Mouse (Mus musculus) forebrain, embryonic 15.5 days (tissue): ENCODE results near the gene Ptbp1. TPM values are rescaled to one million over a fixed set of nuclear protein-coding genes. Genes with fewer than 3 reads are reported as not detected.

Experiments
- ATAC-seq: fragments of 200-750 bp; cut with Nextera tagmentation; replicated peaks from 2 replicates; pipeline ENCODE4 v1.8.0; 2017; ENCODE audit warnings: mild to moderate bottlenecking, moderate TSS enrichment, moderate library complexity
- H3K27ac ChIP-seq: fragments of 300-500 bp; sonication (generic); replicated peaks from 2 replicates; pipeline ENCODE4 v1.5.1; 2015; ENCODE audit warnings: mild to moderate bottlenecking, inconsistent platforms
- H3K27me3 ChIP-seq: fragments of 300-500 bp; sonication (generic); 2 replicates; pipeline ENCODE4 v1.6.1; 2015; ENCODE audit warnings: inconsistent platforms
- H3K36me3 ChIP-seq: fragments of 300-500 bp; sonication (generic); 2 replicates; pipeline ENCODE4 v1.6.1; 2015; ENCODE audit warnings: mild to moderate bottlenecking, inconsistent platforms
- H3K4me1 ChIP-seq: fragments of 300-500 bp; sonication (generic); 2 replicates; pipeline ENCODE4 v1.6.1; 2015; ENCODE audit warnings: inconsistent platforms
- H3K4me2 ChIP-seq: fragments of 300-500 bp; sonication (generic); replicated peaks from 2 replicates; pipeline ENCODE4 v1.6.1; 2015; ENCODE audit warnings: mild to moderate bottlenecking, inconsistent platforms
- H3K4me3 ChIP-seq: fragments of 300-500 bp; sonication (generic); 2 replicates; pipeline ENCODE4 v1.5.1; 2015; ENCODE audit warnings: mild to moderate bottlenecking, inconsistent platforms
- H3K9ac ChIP-seq: fragments of 300-500 bp; sonication (generic); replicated peaks from 2 replicates; pipeline ENCODE4 v1.6.1; 2015; ENCODE audit warnings: mild to moderate bottlenecking, inconsistent platforms
- H3K9me3 ChIP-seq: fragments of 300-500 bp; sonication (generic); 2 replicates; pipeline ENCODE4 v1.6.1; 2016; ENCODE audit warnings: inconsistent platforms
- WGBS: fragments of 180-500 bp; shearing (Covaris S2); methylation state at CpG from one replicate; pipeline ENCODE4 v1.1.7; 2015; ENCODE audit warnings: mixed read lengths; 5-methylcytosine and 5-hydroxymethylcytosine counted together
- polyA plus RNA-seq: library from polyadenylated mRNA; unstranded; fragments of >200 nt; fragmentation: Nextera tagmentation; extraction: Ambion mirVana; gene quantifications from 2 replicates; pipeline ENCODE4 v1.2.1, GENCODE M21; 2015

Gene Ptbp1
- 108 and 120 TPM in 2 replicates for polyA plus RNA-seq

DNA sequence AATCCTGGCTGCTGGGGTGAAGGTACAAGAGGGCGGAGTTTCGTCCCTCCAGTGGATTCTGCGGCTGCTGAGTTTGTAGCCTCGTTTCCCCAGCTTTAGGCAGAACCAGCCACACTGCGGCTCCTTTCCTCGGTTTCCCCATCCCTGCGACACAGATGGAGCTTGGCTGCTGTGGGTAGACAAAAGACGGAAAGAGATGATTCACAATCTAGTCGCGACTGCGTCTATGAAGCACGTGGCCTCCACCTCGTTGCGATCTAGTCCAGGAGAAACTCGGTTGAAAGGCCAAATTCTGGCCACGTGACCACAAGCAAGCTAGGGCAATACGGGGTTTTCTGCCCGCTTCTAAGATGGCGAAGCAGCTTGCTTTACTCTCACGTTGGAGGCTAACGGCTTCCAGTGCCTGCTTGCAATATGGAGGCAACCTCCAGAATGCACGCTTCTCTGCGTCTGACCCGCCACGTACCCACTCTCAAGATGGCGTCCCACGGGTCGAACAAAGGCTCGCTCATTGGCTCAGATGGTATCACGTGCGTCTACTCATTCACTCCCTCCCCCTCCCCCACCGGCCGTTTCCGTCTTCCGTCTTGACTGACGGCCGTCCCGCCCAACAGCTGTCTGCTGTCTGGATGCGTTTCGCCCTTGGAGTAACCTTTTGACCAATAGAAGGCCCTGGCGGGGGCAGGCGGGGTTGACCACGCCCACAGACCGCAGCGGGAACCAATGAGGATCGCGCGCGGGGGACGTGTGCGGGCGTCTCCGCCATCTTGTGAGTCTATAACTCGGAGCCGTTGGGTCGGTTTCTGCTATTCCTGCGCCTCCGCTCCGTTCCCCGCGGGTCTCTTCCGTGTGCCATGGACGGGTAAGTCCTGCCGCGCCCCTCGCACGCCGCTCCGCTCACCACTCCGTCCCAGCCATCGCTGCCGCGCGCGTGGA lies at the start of gene Ptbp1:
Gene Ptbp1 (plus strand): TSS at position 568 of the 936 bp plus-strand sequence.
- Histone ChIP-seq H3K36me3 (peaks cover 5% of the 10 kb centered on the region), H3K27me3 (no peaks in the 10 kb centered on the region), H3K9me3 (no peaks in the 10 kb centered on the region), H3K4me2 (peak within 1 kb of the TSS; percentile 91), H3K9ac (peak within 1 kb of the TSS; percentile 98), H3K27ac (peak within 1 kb of the TSS; percentile 100), H3K4me1 (peaks cover 68% of the 10 kb centered on the region), H3K4me3 (peak within 1 kb of the TSS; percentile 99)
- ATAC-seq, result peak; percentile 94
- WGBS, result under 1% methylated on average over 75 of the region's 75 CpGs

DNA sequence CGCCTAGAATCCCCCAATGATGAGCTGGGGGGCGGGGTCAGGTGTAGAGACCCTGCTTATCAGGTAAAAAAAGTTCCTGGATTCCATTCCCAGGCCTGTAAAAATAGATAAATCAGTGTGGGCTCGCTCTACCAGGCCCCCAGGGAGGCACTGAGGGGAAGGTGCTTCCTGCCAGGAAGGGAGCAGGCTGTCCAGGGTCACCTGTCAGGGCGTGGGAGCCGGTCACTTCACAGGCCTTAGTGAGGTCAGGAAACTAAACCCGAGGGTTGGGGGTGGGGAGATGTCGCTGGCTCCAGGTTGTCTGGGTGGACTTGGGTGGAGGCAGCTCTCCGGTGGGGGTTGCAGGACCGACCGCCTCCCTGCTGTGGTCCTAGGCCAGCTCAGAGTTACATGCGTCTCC lies 48.6 kb upstream of the Ptbp1 start:
- Histone ChIP-seq H3K27me3 (no peaks in the 10 kb centered on the region), H3K36me3 (peaks cover 38% of the 10 kb centered on the region), H3K4me1 (peaks cover 55% of the 10 kb centered on the region), H3K9me3 (no peaks in the 10 kb centered on the region), H3K4me2 (no peak overlapping the region), H3K9ac (no peak overlapping the region), H3K4me3 (no peak overlapping the region), H3K27ac (0 out of 2 replicates have a peak overlapping the region, but pooled peaks have one; percentile 4)
- WGBS, result 81% methylated on average over 11 of the region's 11 CpGs
- no peak for ATAC-seq

DNA sequence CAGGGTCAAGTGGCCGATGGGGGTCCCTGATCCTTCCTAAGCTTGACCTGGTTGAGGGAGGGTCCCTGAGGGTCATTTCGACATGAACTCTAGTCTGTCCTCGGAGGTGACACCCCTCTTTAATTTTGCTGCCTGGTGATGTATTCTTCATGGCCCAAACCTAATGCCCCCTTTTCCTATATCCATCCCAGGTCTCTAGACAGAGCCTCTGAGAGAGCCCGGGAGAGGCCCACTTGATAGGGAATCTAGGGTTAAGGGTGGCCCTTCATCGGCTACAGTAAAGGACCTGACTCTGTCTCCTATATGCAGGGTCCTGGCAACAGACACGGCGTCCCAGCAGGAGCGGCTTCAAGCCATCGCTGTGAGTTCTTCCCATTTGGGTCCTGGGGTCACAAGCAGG lies 47.9 kb upstream of the Ptbp1 start:
- H3K9ac ChIP-seq, result no peak overlapping the region
- H3K9me3 ChIP-seq, result no peaks in the 10 kb centered on the region
- ATAC-seq, result no peak
- H3K4me3 ChIP-seq, result no peak overlapping the region
- H3K27ac ChIP-seq, result 0 out of 2 replicates have a peak overlapping the region, but pooled peaks have one; percentile 4
- no peak overlapping the region for H3K4me2 ChIP-seq
- peaks cover 45% of the 10 kb centered on the region for H3K36me3 ChIP-seq
- no peaks in the 10 kb centered on the region for H3K27me3 ChIP-seq
- 92% methylated on average over 9 of the region's 9 CpGs for WGBS
- H3K4me1 ChIP-seq, result peaks cover 49% of the 10 kb centered on the region

DNA sequence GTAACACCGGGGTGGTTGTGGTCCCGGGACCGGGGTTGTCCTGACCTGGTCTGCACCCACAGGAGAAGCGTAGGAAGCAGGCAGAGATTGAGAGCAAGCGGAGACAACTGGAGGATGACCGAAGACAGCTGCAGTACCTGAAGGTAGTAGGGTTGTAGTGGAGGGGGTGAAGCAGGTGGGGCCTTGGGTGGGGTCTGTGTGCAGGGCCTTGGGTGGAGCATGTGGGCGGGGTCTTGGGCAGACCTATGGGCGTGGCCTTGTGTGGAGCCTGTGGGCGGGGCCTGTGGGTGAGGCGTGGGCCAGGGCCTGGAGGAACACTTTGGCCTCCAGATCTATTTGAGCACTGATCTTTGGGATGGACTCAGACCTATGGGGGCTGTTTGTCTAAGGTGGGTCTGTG lies 47.3 kb upstream of the Ptbp1 start:
- H3K4me1 ChIP-seq, result peaks cover 43% of the 10 kb centered on the region
- no peak for ATAC-seq
- H3K9ac ChIP-seq, result no peak overlapping the region
- H3K9me3 ChIP-seq, result no peaks in the 10 kb centered on the region
- H3K27me3 ChIP-seq, result no peaks in the 10 kb centered on the region
- no peak overlapping the region for H3K4me2 ChIP-seq
- H3K36me3 ChIP-seq, result peaks cover 49% of the 10 kb centered on the region
- H3K27ac ChIP-seq, result no peak overlapping the region
- WGBS, result 88% methylated on average over 10 of the region's 10 CpGs
- H3K4me3 ChIP-seq, result no peak overlapping the region

DNA sequence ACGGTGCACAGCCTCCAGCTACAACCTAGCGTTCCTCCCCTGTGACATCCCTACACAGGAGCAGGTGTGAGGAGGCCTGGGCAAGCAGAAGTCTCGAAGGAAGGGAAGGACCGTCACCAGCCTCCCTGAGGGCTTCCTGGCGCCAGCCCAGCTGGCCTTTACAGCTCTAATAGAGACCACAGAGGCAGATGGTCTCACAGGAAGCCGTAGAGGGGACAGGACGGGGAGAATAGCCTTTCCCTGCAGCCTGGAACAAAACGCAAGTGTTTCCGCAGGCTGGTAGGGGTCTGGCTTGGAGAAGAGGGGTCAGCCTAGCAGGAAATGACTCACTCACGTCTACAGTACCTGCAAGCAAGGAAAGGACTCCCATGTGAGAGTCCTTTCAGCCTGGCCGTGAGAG lies 46.4 kb upstream of the Ptbp1 start:
- Histone ChIP-seq H3K27me3 (no peaks in the 10 kb centered on the region), H3K4me1 (peaks cover 34% of the 10 kb centered on the region), H3K27ac (no peak overlapping the region; the same call in 1 of the 2 replicates), H3K9me3 (no peaks in the 10 kb centered on the region), H3K9ac (no peak overlapping the region), H3K36me3 (peaks cover 53% of the 10 kb centered on the region), H3K4me2 (no peak overlapping the region), H3K4me3 (no peak overlapping the region)
- no peak for ATAC-seq
- WGBS, result 66% methylated on average over 11 of the region's 11 CpGs

DNA sequence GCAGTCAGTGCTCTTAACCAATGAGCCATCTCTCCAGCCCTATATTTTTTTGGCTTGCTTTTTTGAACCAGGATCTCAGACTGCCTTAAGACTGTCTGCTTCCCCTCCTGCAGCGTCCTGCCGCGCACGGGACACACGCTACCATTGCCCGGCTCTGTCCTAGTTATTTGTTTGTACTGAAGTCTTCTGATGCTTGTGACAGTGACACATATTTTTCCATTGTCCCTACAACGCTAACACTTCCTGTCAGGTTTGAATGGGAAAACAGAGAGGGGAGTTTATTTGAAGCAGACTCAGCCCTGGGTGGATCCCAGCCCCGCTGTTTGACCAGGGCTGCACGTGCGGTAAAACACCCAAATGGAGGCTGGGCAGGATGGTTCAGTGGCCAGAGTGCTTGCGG lies 45.5 kb upstream of the Ptbp1 start:
- no peak overlapping the region for H3K4me2 ChIP-seq
- H3K4me3 ChIP-seq, result no peak overlapping the region
- no peaks in the 10 kb centered on the region for H3K9me3 ChIP-seq
- no peak overlapping the region for H3K9ac ChIP-seq
- WGBS, result 93% methylated on average over 11 of the region's 11 CpGs
- peaks cover 56% of the 10 kb centered on the region for H3K36me3 ChIP-seq
- no peak for ATAC-seq
- H3K27ac ChIP-seq, result no peak overlapping the region
- H3K27me3 ChIP-seq, result no peaks in the 10 kb centered on the region
- H3K4me1 ChIP-seq, result peaks cover 25% of the 10 kb centered on the region

DNA sequence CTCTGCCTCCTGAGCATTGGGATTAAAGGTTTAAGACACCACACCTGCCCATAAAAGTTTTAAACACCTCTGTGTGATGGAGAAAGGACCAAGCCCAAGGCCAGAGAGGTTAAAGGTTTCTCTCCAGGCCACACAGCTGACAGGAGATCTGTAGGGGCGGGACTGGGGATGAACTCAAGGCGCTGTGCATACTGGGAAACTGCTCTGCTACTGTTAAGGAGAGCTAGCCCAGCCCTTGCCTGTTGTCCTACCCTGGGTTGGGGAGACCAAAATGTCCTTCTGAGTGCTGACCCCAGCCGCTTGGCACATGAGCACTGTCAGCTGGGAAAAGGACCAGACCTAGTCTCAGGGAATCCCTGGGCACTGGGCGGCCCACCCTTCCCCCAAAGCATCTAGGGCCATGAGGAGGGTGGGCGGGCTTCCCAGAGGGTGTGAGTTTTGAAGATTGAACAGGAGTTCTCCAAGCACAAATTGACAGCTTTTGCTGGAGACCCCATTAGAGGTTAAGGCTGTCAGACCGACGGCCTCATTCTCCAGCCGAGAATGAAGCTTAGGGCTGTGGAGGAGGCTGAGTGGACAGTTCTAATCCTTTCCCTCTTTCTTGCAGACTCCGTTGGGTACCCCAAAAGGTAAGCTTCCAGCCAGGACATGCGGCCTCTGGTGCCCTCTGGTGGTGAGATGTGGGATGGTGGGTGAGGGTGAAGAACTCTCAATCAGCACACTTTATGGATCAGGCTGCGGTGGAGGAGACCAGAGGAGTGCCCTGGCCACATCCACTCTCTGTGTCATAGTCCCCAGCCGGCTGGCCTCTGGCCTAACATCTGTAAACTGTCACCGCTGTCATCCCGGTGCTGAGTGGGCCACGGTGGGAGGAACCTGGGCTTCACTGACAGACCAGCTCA lies 42.2 kb upstream of the Ptbp1 start:
- peak; percentile 77 for ATAC-seq
- H3K36me3 ChIP-seq, result peaks cover 75% of the 10 kb centered on the region

GRCm38 (mm10) chr10:79814271-79814842 lies 39.9 kb upstream of the Ptbp1 start:
- no peak for ATAC-seq
- no peak overlapping the region for H3K27ac ChIP-seq
- H3K4me1 ChIP-seq, result no peaks in the 10 kb centered on the region
- no peaks in the 10 kb centered on the region for H3K9me3 ChIP-seq
- no peak overlapping the region for H3K9ac ChIP-seq
- H3K4me2 ChIP-seq, result no peak overlapping the region
- no peaks in the 10 kb centered on the region for H3K27me3 ChIP-seq
- WGBS, result 81% methylated on average over 5 of the region's 5 CpGs
- peaks cover 69% of the 10 kb centered on the region for H3K36me3 ChIP-seq
- H3K4me3 ChIP-seq, result no peak overlapping the region

More for the DNA sequence above, 42.2 kb upstream of the Ptbp1 start:
- Histone ChIP-seq H3K27me3 (no peaks in the 10 kb centered on the region), H3K4me3 (no peak overlapping the region), H3K9ac (no peak overlapping the region), H3K27ac (0 out of 2 replicates have a peak overlapping the region, but pooled peaks have one; percentile 3), H3K4me1 (no peaks in the 10 kb centered on the region; the same call in 1 of the 2 replicates), H3K9me3 (no peaks in the 10 kb centered on the region), H3K4me2 (no peak overlapping the region)
- 22% methylated on average over 15 of the region's 15 CpGs for WGBS

DNA sequence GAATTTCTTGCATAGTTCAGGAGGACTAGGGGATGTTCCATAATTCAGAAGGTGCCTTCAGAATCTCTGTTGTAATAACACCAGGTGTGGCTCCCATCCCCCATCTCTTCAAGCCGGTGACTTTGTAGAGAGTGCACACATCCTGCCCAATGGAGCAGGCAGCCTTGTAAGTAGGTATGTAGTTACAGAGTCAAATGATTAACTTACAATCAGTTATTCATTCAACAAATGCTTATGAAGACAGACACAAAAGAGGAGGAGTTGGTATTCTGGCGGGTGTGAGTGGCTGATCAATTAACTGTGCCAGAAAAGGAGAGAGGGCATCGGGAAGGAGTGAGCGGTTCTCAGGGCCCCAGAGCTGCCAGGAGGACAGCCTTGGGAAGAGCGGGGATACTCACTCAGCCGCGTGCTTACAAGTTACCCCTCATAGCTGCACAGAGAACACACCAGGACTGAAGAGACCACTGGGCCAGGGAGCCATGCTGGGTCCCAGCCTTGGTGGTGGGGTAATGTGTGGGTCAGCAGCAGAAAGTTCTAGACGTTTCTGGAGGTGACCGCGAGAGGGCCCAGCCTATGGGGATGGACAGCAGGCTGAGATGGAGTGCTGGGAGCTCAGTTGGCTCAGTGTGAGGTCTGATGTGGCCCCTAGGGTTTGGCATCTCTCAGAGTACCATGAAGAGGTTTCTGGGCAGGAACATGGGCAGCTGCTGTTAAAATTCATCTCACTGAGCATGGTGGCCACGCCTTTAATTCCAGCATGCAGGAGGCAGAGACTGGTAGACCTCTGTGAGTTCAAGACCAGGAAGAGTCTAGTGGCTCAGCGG lies 38.3 kb upstream of the Ptbp1 start:
- ATAC-seq, result no peak

GRCm38 (mm10) chr10:79817111-79817510 lies 37.1 kb upstream of the Ptbp1 start:
- H3K4me3 ChIP-seq, result no peak overlapping the region
- H3K4me1 ChIP-seq, result no peaks in the 10 kb centered on the region
- H3K9ac ChIP-seq, result no peak overlapping the region
- H3K4me2 ChIP-seq, result no peak overlapping the region
- no peak overlapping the region for H3K27ac ChIP-seq
- H3K9me3 ChIP-seq, result no peaks in the 10 kb centered on the region
- H3K27me3 ChIP-seq, result no peaks in the 10 kb centered on the region
- 86% methylated on average over 2 of the region's 2 CpGs for WGBS
- ATAC-seq, result no peak
- peaks cover 67% of the 10 kb centered on the region for H3K36me3 ChIP-seq

More for the DNA sequence above, 38.3 kb upstream of the Ptbp1 start:
- no peaks in the 10 kb centered on the region for H3K9me3 ChIP-seq
- H3K27me3 ChIP-seq, result no peaks in the 10 kb centered on the region
- WGBS, result 85% methylated on average over 12 of the region's 12 CpGs
- no peaks in the 10 kb centered on the region for H3K4me1 ChIP-seq
- H3K9ac ChIP-seq, result no peak overlapping the region
- H3K27ac ChIP-seq, result no peak overlapping the region
- no peak overlapping the region for H3K4me2 ChIP-seq
- no peak overlapping the region for H3K4me3 ChIP-seq
- peaks cover 70% of the 10 kb centered on the region for H3K36me3 ChIP-seq

- no peak overlapping the region for H3K27ac ChIP-seq
- H3K27me3 ChIP-seq, result no peaks in the 10 kb centered on the region
- peaks cover 63% of the 10 kb centered on the region for H3K36me3 ChIP-seq
- no peak overlapping the region for H3K4me3 ChIP-seq
- ATAC-seq, result no peak
- H3K9me3 ChIP-seq, result no peaks in the 10 kb centered on the region
- no peak overlapping the region for H3K9ac ChIP-seq
- WGBS, result 70% methylated on average over 4 of the region's 4 CpGs
- H3K4me1 ChIP-seq, result no peaks in the 10 kb centered on the region
- H3K4me2 ChIP-seq, result no peak overlapping the region
These were observed 36.0 kb upstream of the Ptbp1 start for GRCm38 (mm10) chr10:79818225-79818624.
